Mouse (Mus musculus) heart, postnatal 4 days (tissue): Measurements from ENCODE around the gene Egf. TPM values are rescaled to one million over a fixed set of nuclear protein-coding genes. Genes with fewer than 3 reads are reported as not detected.

ENCODE experiments used
- DNase-seq: peaks from one replicate; pipeline ENCODE4 v3.0.0; 2021
- microRNA-seq, 2 experiments: library from miRNA; unstranded; fragments of <30 nt; microRNA quantifications; one replicate each; pipeline ENCODE4 v1.2.0; 2021 to 2022
- total RNA-seq, 2 experiments: library from RNA; stranded (reverse); gene quantifications; 2 replicates each; pipeline ENCODE4 v1.2.3; 2021

Gene Egf
- total RNA-seq, 2 experiments from 2014 or later, result 2.3 to 2.5 TPM

DNA sequence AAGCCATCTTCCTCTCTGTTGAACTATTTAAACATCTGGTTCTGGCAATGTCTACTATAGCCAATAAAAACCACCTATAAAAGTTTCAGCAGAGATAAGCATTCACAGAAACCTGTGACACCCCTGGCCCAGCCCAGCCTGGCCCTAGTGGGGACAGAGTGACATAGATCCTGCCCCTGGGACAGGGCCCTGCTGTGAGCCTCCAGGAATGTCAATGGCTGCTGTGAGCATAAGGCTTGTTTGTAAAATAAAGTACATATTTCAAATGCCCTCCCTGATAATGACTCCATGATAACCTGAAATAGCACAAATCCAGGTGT lies 104.9 kb downstream of the Egf start:
- DNase-seq, result peak; percentile 14

DNA sequence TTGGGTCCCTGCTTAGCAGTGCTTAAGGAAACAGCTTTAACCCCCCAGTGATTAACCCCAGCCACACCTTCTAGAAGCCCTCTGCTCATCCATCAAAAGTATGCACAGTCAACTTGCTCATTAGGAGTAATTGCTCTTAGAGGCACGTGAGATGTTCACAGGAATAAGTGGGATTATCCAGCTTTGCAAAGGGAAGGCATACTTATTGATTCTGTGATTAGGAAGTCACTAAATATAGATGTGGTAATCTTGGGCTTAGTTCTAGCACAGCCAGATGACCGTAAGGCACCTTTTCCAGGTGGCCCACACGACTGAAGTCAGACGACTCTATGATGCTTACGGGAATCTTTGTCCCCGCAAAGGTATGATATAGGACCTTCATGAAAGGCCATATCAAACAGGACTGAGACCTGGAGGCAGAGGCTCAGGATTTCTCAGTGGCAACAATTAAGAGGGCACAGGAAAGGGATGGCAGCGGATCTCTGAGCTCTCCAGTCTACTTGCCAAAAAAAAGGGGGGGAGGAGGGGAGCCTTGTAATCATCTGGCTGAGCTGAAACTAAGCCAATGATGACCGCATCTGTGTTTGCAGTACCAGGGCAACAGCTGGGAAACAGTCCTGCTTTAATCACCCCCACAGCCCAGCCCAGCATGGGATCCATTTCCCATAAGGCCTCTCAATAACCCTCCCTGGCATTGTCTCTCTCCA lies 105.4 kb downstream of the Egf start:
- peak; percentile 74 for DNase-seq

DNA sequence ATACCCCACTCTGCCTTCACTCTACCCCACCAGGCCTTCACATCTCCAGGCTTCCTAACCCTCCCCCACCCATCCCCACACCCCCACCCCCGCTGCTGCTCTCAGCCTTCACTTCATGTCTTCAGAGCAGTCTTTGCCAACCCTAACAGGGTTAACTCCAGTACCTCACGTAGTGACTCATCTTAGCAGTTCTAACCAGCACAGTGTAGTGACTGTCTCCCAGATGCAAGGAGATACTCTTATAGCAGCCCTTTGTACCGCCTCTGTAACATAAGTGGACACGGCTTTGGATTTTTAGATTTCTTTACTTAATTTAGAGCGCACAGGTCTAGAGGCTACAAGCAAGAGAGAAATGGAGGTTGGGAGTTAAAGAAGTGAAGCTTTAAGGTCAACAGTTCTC lies 106.5 kb downstream of the Egf start:
- no peak for DNase-seq

DNA sequence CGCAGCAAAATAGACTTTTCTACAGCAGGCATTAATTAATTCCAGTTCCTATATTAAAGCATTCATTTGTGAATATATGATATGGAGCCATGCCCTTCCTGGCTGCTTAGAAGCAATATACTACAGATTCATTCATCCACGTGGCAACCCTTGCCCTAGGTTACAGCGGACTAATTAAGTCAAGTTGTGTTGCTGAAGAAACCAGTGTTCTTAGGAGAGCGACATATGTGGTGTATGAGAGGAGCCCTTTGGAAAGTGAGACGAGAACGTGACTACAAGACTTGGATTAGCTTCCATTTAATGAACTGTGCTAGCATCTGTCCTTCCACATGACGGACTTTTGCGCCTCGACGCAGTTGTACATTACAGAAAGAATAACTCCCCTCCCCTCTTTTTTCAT lies 107.8 kb downstream of the Egf start:
- no peak for DNase-seq

DNA sequence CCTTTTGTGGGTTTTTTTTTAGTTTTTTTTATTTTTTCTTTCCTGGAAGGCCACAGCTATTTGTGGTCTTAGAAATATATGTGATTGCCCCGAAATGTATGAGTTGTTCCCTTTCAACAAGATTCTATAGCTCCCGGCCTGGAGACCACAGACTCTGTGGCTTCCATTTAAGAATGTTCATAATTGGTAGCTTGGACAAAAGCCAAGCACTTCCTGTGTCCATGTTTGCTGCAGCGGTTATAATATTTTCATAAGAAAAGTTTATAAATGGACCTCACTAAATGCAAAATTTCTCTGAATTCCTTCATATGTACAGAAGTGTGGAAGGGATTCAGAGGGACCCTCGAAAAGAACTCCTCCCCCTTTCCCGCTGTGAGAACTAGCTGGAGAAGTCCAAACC lies 108.3 kb downstream of the Egf start:
- DNase-seq, result no peak

DNA sequence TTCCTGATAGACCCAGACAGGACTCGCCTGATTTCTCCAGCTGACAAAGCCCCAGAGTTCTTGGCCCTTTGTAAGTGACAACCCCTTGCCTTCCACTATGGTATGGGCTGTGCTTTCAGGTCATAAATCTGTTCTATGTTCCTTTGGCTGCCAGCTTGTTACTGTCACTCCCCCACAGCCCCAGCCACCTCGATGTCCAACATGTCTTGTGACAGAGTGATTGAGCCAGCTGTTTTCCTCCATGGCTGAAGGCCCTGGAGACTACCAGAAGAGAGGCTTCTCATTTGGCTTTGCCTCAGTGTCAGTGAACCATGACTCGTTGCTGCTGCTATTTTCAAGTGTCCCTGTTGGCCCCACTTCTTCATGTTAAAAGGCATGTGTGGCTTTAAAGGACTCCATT lies 109.7 kb downstream of the Egf start:
- DNase-seq, result no peak

DNA sequence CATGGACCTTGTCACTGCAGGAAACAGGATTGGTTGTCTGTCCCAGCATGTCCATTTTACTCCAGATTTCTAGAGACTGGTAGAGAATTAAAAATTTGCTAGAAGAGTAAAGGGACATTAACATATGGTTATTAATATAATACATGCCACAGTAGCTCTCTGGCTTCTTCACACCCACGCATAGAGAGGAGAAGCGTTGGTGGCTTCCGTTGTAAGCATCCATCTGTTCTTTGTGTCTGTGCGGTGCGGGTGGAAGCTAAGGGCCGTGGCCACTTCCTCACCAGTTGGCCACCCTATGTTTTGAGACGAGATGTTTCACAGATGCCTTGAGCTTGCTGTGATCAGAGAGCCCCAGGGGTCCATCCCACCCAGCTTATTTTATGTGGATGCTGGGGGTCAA lies 113.5 kb downstream of the Egf start:
- DNase-seq, result no peak

DNA sequence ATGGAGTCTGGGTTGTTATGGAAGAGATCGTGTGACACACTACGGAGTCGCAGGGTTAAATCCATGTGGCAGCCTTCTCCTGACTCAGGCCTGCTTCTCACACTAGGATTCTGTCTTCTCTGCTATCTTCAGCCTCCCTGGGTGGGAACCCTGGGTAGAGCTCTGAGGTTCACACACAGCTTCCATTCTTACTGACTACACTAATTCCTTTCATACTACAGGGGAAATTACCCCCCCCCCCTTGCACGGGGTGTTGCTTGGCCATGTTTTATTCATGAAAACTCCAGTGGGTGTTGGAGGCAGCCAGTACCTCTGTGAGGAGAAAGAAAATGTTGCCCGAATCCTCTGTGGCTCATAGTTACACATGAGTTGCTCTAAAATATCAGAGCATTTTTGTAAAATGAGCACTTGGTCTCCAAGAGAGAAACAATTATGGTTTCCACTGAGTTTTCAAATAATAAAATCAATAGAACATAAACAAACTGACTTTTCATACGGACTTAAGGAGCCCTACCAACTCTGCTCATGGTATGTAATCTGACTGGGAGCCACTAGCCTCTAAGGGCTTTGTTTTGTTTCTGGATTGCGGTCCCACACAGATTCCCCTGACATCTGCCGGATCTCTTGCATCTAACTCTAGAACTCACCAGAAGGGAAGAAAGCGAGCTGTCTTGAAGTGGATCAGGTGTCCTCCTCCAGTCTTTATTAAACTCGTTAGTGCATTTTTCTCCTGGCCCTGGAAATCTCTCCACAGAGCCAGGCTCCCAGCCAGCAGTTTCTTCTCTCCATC lies 114.7 kb downstream of the Egf start:
- DNase-seq, result no peak

DNA sequence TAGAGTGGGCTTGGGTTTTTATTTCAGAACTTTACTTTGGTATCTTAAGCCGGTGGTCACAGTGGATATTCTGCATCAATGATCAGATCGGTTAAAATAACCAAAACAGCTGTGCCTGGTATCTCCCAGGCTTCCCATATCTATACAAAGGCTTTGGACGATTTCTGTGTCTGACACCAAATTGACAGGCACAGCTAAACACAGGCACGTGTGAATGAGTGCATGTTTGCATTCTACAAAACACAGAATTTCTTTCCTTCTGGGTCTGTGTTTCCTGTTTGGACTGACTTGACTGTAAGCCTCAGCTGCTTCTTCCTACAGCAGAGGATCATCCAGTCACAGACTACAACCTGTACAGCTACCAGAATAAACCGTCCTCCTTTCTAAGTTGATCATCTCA lies 115.4 kb downstream of the Egf start:
- DNase-seq, result no peak

DNA sequence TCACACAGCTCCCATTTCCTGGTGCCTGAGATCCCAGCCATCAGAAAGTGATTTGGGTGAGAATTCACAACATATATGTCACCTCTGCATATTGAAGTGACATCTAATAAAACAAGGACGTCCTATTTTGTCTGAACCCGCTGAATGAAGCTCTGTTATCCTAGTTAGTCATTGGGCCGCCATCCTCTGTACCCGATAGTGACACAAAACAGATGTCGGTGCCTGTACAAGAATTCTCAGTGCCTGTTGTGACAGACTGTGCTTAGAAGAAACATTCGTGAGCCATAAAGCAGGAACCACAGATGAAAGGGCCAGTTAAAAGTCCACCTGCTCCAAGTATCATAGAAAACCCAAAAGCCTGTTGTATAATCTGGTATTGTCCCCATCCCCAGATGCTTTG lies 117.7 kb downstream of the Egf start:
- no peak for DNase-seq

DNA sequence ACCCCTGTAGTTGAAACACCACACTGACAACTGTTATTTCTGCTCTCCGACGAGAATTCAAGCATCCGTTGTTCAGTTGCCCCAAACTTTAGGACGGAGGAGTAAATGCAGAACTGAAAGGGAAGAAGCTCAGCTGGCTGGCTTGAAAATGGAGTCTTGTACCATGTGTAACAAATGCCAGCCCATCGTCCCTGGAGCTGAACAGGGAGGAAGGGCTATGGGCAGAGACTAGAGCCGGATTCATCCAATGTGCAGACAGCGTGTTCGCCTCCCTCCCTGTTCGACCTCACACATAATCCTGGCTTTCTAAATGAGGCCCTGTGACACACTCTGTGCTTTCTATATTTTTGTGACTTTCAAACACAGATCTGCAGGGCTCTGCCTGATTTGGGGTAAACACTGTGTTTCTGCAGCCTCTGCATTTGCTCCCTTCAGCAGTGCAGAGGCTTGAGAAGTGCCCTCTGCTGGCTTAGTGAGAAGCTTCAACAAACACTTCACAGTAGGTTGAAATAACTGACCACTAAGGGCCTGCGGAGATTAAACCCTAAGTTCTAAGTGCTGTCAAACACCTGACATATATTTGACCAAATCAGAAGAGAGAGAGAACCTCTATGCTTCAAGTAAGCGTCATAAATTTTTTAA lies 120.7 kb downstream of the Egf start:
- peak; percentile 41 for DNase-seq

DNA sequence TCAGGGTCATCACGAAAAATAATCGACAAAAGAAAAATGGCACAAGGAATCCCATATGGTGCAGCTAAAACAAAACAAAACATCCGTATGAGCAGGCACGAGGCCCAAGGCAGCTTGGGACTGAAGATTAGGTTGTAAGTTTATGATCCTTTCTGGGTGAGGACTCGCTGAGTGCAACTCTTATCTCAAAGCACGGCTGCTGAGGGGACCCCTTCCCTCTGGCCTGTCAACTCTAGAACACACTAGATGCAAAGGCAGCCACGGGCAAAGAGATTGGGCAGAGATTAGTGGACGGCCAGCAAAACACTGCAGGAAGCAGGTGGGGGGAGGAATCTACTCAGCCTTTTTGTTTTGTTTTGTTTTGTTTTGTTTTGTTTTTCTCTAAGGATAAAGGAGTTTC lies 121.6 kb downstream of the Egf start:
- DNase-seq, result no peak

DNA sequence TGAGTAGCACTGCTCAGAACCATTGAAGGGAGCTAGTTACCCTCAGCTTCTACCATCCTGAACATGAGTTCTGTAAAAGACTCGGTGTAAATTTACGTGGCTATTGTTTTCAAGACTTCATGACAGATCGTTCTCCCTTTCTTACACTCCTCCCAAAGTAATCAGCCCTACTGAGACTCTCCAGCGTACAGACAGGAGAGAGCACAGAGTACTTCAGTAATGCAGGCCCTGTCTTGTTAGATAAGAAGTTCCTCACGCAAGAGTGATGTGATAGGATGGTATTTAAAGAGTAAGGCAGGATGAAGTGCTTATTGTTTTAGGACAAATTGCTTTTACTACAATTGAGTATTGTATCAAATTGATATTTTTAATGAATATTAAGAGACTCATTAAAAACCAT lies 123.3 kb downstream of the Egf start:
- no peak for DNase-seq

DNA sequence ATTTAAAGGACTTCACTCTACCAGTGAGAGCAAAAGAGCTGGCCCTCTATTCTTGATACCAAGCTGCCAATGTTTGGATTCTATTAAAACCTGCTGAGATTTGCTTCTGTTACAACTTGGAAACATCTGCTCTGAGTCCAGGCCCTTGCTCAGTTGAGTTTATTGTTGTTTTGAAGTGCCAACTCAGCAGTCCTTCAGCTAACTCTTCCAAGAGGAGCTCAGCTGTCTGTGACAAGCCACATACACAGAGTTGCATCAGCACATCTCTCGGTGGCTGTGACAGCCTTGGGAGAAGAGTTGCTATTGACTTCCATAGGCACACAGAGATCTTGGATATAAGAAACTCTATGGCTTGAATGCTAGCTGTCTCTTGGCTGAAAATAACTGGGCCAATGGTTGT lies 124.1 kb downstream of the Egf start:
- DNase-seq, result no peak

Small RNA genes lying within 50 kb of the gene (microRNA-seq; reads per million reads assigned to microRNA genes)
- gene Gm24515, result 0 reads per million in 2 experiments

Other genes starting within 250 kb of the Egf start
- 1 to 10 TPM; 3.7 TPM for gene Elovl6, start 223.0 kb downstream of the Egf start, total RNA-seq
- not detected for gene Lrit3, start 48.7 kb upstream of the Egf start, total RNA-seq
- gene Rrh, start 67.3 kb upstream of the Egf start, total RNA-seq, result under 1 TPM; 0.20 to 0.21 TPM
- gene Gar1, start 76.1 kb upstream of the Egf start, total RNA-seq, result 10 to 100 TPM; 30.3 to 33.3 TPM
- 1 to 10 TPM; 1.5 to 1.7 TPM for gene Cfi, start 80.6 kb upstream of the Egf start, total RNA-seq
- 10 to 100 TPM; 22.6 to 26.5 TPM for gene Pla2g12a, start 123.3 kb upstream of the Egf start, total RNA-seq
- gene Casp6, start 146.1 kb upstream of the Egf start, total RNA-seq, result 10 to 100 TPM; 22.2 to 23.7 TPM
- gene Mcub, start 214.9 kb upstream of the Egf start, total RNA-seq, result 1 to 10 TPM; 1.1 to 1.4 TPM